Mouse (Mus musculus): ENCODE results near the gene B4galt4. TPM values are rescaled to one million over a fixed set of nuclear protein-coding genes. Genes with fewer than 3 reads are reported as not detected.

Gene B4galt4
- total and polyA plus RNA-seq, 3 experiments: not detected

GRCm38 (mm10) chr16:38701492-38702185, 40.4 kb upstream of the B4galt4 start:
- Histone ChIP-seq H3K4me1 (ENCODE audit: control insufficient read depth in 1 of 2, insufficient read depth in 2 of 2) (peaks cover 0 to 9% of the 10 kb centered on the region in 2 experiments; a peak in 3 of 4 replicates), H3K27ac (ENCODE audit: insufficient read depth, low read depth) (no peak overlapping the region), H3K4me3 (replicated peaks in 1 of 3; ENCODE audit: low read depth in 2 of 3, low read length in 2 of 3, poor library complexity in 1 of 3) (no peak overlapping the region), H3K36me3 (replicated peaks in 1 of 2; ENCODE audit: control insufficient read depth in 1 of 2, insufficient read depth in 1 of 2, low read length in 1 of 2) (no peaks in the 10 kb centered on the region), H3K4me2 (ENCODE audit: insufficient read depth, low read depth, poor library complexity, severe bottlenecking) (peak overlapping the region; percentile 41), H3K9me3 (replicated peaks; ENCODE audit: low read length) (no peaks in the 10 kb centered on the region), H3K27me3 (replicated peaks) (peaks cover 4% of the 10 kb centered on the region), H3K9ac (ENCODE audit: insufficient read depth, low read depth) (no peak overlapping the region), H3K79me2 (replicated peaks; ENCODE audit: control insufficient read depth, extremely low read depth, insufficient read depth, poor library complexity, severe bottlenecking) (no peaks in the 10 kb centered on the region)
- no peak for DNase-seq (ENCODE audit: extremely low read depth)
- dilution Hi-C loops (cut with MboI; ENCODE audit: extremely low pct_ligation_motif_present, extremely low pct_unique_long_range_greater_than_20kb, low sequenced_read_pairs) (no loop called here), in situ Hi-C loops (cut with MboI; ENCODE audit: low pct_ligation_motif_present, low pct_unique_long_range_greater_than_20kb, low sequenced_read_pairs) (loop anchor here (10.0 to 25.0 kb wide), 2 partner anchors 67 to 364 kb away; partner anchors contain the start of genes Cox17, Gm21987 and Maats1)
- TF ChIP-seq IRF4 (IDR thresholded peaks at IDR 0.05; ENCODE audit: low read depth, low read length) (no peak), MEF2A (IDR thresholded peaks at IDR 0.05; ENCODE audit: borderline replicate concordance, low read depth, low read length) (no peak), BHLHE40 (IDR thresholded peaks at IDR 0.05; ENCODE audit: low read depth, low read length) (no peak), ETS1 (conservative IDR thresholded peaks at IDR 0.05; ENCODE audit: low read depth, low read length) (no peak), RCOR1 (conservative IDR thresholded peaks at IDR 0.05; ENCODE audit: low read depth, low read length) (no peak), EP300 (IDR thresholded peaks at IDR 0.05; ENCODE audit: low read length) (no peak), CHD1 (IDR thresholded peaks at IDR 0.05; ENCODE audit: low read depth, low read length) (no peak), RAD21 (IDR thresholded peaks at IDR 0.05; ENCODE audit: low read depth, low read length) (no peak), ELF1 (IDR thresholded peaks at IDR 0.05; ENCODE audit: low read depth, low read length) (no peak), SIN3A (IDR thresholded peaks at IDR 0.05; ENCODE audit: low read length) (no peak), MAFK (IDR thresholded peaks at IDR 0.05; ENCODE audit: insufficient replicate concordance, low read length) (no peak), USF2 (conservative IDR thresholded peaks at IDR 0.05; ENCODE audit: low read depth, low read length) (no peak), USF1 (IDR thresholded peaks at IDR 0.05; ENCODE audit: low read depth, low read length) (no peak), ZC3H11A (IDR thresholded peaks at IDR 0.05; ENCODE audit: low read depth, low read length) (no peak), MAZ (IDR thresholded peaks at IDR 0.05; ENCODE audit: low read depth, low read length) (no peak)

DNA sequence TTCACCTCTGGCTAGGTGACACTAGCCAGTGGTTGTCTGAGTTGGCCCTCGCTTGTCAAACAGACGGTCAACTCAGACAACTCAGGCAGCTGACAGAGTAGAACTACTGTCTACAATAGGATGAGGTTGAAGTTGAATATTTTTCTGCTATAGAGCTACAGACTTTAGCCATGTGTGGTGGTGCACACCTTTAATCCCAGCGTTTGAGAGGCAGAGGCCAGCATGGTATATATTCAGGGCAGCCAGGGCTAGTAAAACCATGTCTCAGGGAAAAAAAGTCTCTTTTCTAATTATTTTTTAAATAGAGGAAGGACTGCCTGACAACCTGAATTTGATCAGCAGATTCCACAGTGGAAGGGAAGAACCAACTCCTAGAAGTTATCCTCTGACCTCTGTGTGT, 39.7 kb upstream of the B4galt4 start:
- Histone ChIP-seq H3K79me2 (replicated peaks; ENCODE audit: control insufficient read depth, extremely low read depth, insufficient read depth, poor library complexity, severe bottlenecking) (no peaks in the 10 kb centered on the region), H3K4me3 (replicated peaks in 1 of 3; ENCODE audit: low read depth in 2 of 3, low read length in 2 of 3, poor library complexity in 1 of 3) (no peak overlapping the region), H3K27ac (ENCODE audit: insufficient read depth, low read depth) (no peak overlapping the region), H3K9ac (ENCODE audit: insufficient read depth, low read depth) (no peak overlapping the region), H3K27me3 (replicated peaks) (peaks cover 5% of the 10 kb centered on the region), H3K9me3 (replicated peaks; ENCODE audit: low read length) (no peaks in the 10 kb centered on the region), H3K36me3 (replicated peaks in 1 of 2; ENCODE audit: control insufficient read depth in 1 of 2, insufficient read depth in 1 of 2, low read length in 1 of 2) (no peaks in the 10 kb centered on the region), H3K4me2 (ENCODE audit: insufficient read depth, low read depth, poor library complexity, severe bottlenecking) (no peak overlapping the region), H3K4me1 (ENCODE audit: control insufficient read depth in 1 of 2, insufficient read depth in 2 of 2) (peaks cover 1 to 16% of the 10 kb centered on the region in 2 experiments)
- dilution Hi-C loops (cut with MboI; ENCODE audit: extremely low pct_ligation_motif_present, extremely low pct_unique_long_range_greater_than_20kb, low sequenced_read_pairs): no loop called here
- no peak for DNase-seq (ENCODE audit: extremely low read depth)
- TF ChIP-seq ETS1 (conservative IDR thresholded peaks at IDR 0.05; ENCODE audit: low read depth, low read length) (no peak), CHD1 (IDR thresholded peaks at IDR 0.05; ENCODE audit: low read depth, low read length) (no peak), USF2 (conservative IDR thresholded peaks at IDR 0.05; ENCODE audit: low read depth, low read length) (no peak), NRF1 (IDR thresholded peaks at IDR 0.05; ENCODE audit: low read depth, low read length) (no peak), JUN (IDR thresholded peaks at IDR 0.05; ENCODE audit: insufficient read depth, low read depth, low read length) (no peak)
- in situ Hi-C loops (cut with MboI; ENCODE audit: low pct_ligation_motif_present, low pct_unique_long_range_greater_than_20kb, low sequenced_read_pairs): loop anchor here (10.0 to 25.0 kb wide), 2 partner anchors 68 to 365 kb away; partner anchors contain the start of genes Cox17, Gm21987 and Maats1

Measured in CH12.LX (cell line).